Mouse (Mus musculus): ENCODE data around the gene Ttll9. TPM values are rescaled to one million over a fixed set of nuclear protein-coding genes. Genes with fewer than 3 reads are reported as not detected.
A peak's percentile ranks its signal among the peaks of the same experiment; 100 is the strongest.

The Ttll9 gene
- polyA plus RNA-seq, 2 experiments from 2014 or later: 1.2 to 1.3 TPM

- ATAC-seq: peak; percentile 93
Observed at GRCm38 (mm10) chr2:153014758-153015593, 52.7 kb downstream of the Ttll9 start, which contains the start of gene Pdrg1. Gene Pdrg1, minus strand, starts transcription at chr2:153015427.

GRCm38 (mm10) chr2:153015804-153016203 is 53.5 kb downstream of the Ttll9 start:
- no peak for ATAC-seq

GRCm38 (mm10) chr2:153016786-153017185 is 54.5 kb downstream of the Ttll9 start:
- no peak for ATAC-seq

- ATAC-seq: no peak
Observed at GRCm38 (mm10) chr2:153019355-153019754, 57.1 kb downstream of the Ttll9 start.

GRCm38 (mm10) chr2:153021163-153021562 is 58.9 kb downstream of the Ttll9 start:
- no peak for ATAC-seq

GRCm38 (mm10) chr2:153022855-153023254 is 60.6 kb downstream of the Ttll9 start:
- no peak for ATAC-seq

GRCm38 (mm10) chr2:153026052-153026451 is 63.8 kb downstream of the Ttll9 start:
- ATAC-seq: no peak

GRCm38 (mm10) chr2:153027501-153027900 is 65.2 kb downstream of the Ttll9 start:
- ATAC-seq: no peak

- no peak for ATAC-seq
Observed at GRCm38 (mm10) chr2:153030422-153030821, 68.1 kb downstream of the Ttll9 start.

GRCm38 (mm10) chr2:153031126-153032082 is 69.1 kb downstream of the Ttll9 start, which contains the start of gene Xkr7:
Gene Xkr7, plus strand, starts transcription at chr2:153031852.
- no peak for ATAC-seq

GRCm38 (mm10) chr2:153032083-153032842 is 70.0 kb downstream of the Ttll9 start:
- peak; percentile 43 for ATAC-seq

- no peak for ATAC-seq
Observed at GRCm38 (mm10) chr2:153032973-153033372, 70.7 kb downstream of the Ttll9 start.

- ATAC-seq: no peak
Observed at GRCm38 (mm10) chr2:153033545-153034230, 71.4 kb downstream of the Ttll9 start.

GRCm38 (mm10) chr2:153036690-153037089 is 74.4 kb downstream of the Ttll9 start:
- ATAC-seq: no peak

GRCm38 (mm10) chr2:153043886-153044285 is 81.6 kb downstream of the Ttll9 start:
- no peak for ATAC-seq

- no peak for ATAC-seq
Observed at GRCm38 (mm10) chr2:153045884-153046299, 83.6 kb downstream of the Ttll9 start.

GRCm38 (mm10) chr2:153047828-153048465 is 85.7 kb downstream of the Ttll9 start:
- ATAC-seq: no peak

GRCm38 (mm10) chr2:153049288-153049996 is 87.2 kb downstream of the Ttll9 start:
- no peak for ATAC-seq

- no peak for ATAC-seq
Observed at GRCm38 (mm10) chr2:153049997-153050358, 87.7 kb downstream of the Ttll9 start.

GRCm38 (mm10) chr2:153051095-153051494 is 88.8 kb downstream of the Ttll9 start:
- ATAC-seq: no peak

- no peak for ATAC-seq
Observed at GRCm38 (mm10) chr2:153051537-153051936, 89.3 kb downstream of the Ttll9 start.

All from activated CD4-positive, CD25-positive, alpha-beta regulatory T cell, adult 4 months (primary cell).